Mouse (Mus musculus) heart, embryonic 11.5 days (tissue): ENCODE data around the gene Ensa. TPM values are rescaled to one million over a fixed set of nuclear protein-coding genes. Genes with fewer than 3 reads are reported as not detected.
"Not testable (repeated sequence)": the region's sequence is repeated elsewhere in the genome, so short reads cannot be mapped to it uniquely, and the experiment has no call there.

Source experiments
- ATAC-seq: fragments of 200-750 bp; cut with Nextera tagmentation; replicated peaks from 2 replicates; pipeline ENCODE4 v1.8.0; 2017; ENCODE audit warnings: moderate library complexity; ENCODE audit not compliant: insufficient number of reproducible peaks, low FRiP score, low TSS enrichment
- H3K27ac ChIP-seq: fragments of 300-500 bp; sonication (generic); 2 replicates; pipeline ENCODE4 v1.5.1; 2014; ENCODE audit warnings: mild to moderate bottlenecking, low read depth, low read length
- H3K27me3 ChIP-seq: fragments of 300-500 bp; sonication (generic); 2 replicates; pipeline ENCODE4 v1.6.1; 2014; ENCODE audit warnings: mild to moderate bottlenecking, low read length, mixed read lengths; ENCODE audit not compliant: control insufficient read depth, insufficient read depth
- H3K36me3 ChIP-seq: fragments of 300-500 bp; sonication (generic); 2 replicates; pipeline ENCODE4 v1.6.1; 2014; ENCODE audit warnings: mild to moderate bottlenecking, low read length, moderate library complexity, mixed read lengths; ENCODE audit not compliant: control insufficient read depth, insufficient read depth
- H3K4me1 ChIP-seq: fragments of 300-500 bp; sonication (generic); 2 replicates; pipeline ENCODE4 v1.6.1; 2014; ENCODE audit warnings: low read length; ENCODE audit not compliant: control insufficient read depth, insufficient read depth
- H3K4me2 ChIP-seq: fragments of 300-500 bp; sonication (generic); 2 replicates; pipeline ENCODE4 v1.6.1; 2014; ENCODE audit warnings: mild to moderate bottlenecking, moderate library complexity
- H3K4me3 ChIP-seq: fragments of 300-500 bp; sonication (generic); 2 replicates; pipeline ENCODE4 v1.5.1; 2014; ENCODE audit warnings: low read depth, low read length
- H3K9ac ChIP-seq: fragments of 300-500 bp; sonication (generic); 2 replicates; pipeline ENCODE4 v1.6.1; 2014; ENCODE audit warnings: mild to moderate bottlenecking, low read depth, low read length, moderate library complexity
- H3K9me3 ChIP-seq: fragments of 300-500 bp; sonication (generic); replicated peaks from 2 replicates; pipeline ENCODE4 v1.6.1; 2016; ENCODE audit warnings: low read length; ENCODE audit not compliant: control insufficient read depth
- WGBS: fragments of 180-500 bp; shearing (Covaris S2); extraction: QIAGEN DNeasy Blood & Tissue Kit; methylation state at CpG from one replicate; pipeline ENCODE4 v1.1.7; 2014; ENCODE audit not compliant: insufficient replicate concordance; 5-methylcytosine and 5-hydroxymethylcytosine counted together
- polyA plus RNA-seq: library from polyadenylated mRNA; unstranded; fragments of >200 nt; fragmentation: Nextera tagmentation; extraction: Ambion mirVana; gene quantifications from 2 replicates; pipeline ENCODE4 v1.2.1, GENCODE M21; 2014

Gene Ensa
- polyA plus RNA-seq, 1 experiment from 2014 or later: 55.4 TPM

DNA sequence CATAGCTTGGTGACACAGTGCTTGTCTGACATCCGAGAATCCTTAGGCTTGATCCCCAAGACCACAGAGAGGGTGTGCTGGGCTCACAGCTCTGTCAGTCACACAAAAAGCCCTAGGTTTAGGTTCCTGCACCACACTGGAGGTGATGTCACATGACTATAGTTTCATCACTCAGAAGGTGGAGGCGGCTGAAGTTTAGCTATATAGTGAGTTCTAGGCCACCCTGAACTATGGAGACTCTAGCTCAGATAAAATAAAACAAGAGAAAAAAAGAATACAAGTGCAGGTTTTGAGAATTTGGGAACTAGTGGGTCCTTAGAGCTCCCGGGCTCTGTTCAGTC, 26.2 kb downstream of the Ensa start:
- peaks cover 20% of the 10 kb centered on the region for H3K4me1 ChIP-seq
- H3K27me3 ChIP-seq: no peaks in the 10 kb centered on the region
- peak overlapping the region; percentile 60 for H3K27ac ChIP-seq
- ATAC-seq: no peak
- 80% methylated on average over 3 of the region's 3 CpGs for WGBS
- no peaks in the 10 kb centered on the region for H3K36me3 ChIP-seq
- no peak overlapping the region for H3K4me2 ChIP-seq
- H3K9ac ChIP-seq: no peak overlapping the region; the same call in 1 of the 2 replicates
- H3K9me3 ChIP-seq: no peaks in the 10 kb centered on the region
- H3K4me3 ChIP-seq: no peak overlapping the region

DNA sequence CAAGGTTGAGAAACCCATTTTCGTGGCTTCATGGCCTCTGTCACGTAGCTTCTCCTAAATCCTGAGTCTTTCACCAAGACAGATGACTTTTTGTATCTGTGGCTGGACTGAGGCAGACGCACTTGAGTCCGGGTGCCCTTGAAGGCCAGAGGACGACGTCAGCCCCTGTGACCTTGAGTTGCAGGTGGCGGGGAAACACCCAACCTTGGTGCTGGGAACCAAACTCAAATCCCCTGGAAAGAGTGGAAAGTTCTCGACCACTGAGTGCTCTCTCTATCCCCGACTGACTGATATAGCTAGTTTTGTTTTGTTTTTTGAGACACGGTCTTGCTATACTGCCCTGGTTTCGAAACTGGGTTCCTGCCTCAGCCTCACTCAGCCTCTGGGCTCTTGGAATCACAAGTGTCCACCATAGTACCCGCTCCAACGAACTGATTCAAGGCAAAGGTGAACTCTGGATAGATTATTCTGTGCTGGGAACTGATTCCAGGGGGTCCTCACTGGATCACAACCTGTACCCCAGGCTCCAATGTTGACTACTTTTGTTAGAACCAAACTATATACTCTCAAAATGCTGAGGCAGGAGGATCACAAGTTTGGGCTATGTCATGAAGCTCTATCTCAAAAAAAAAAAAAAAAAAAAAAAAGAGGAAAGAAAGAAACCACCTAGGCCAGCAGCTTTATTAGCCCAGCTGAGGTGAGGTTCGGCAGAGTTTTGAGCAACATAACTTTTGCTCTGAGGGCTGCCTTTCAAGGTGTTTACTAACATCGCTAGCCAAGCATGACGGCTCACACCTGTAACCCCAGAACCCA, 26.8 kb downstream of the Ensa start:
- no peaks in the 10 kb centered on the region for H3K27me3 ChIP-seq
- no peaks in the 10 kb centered on the region for H3K36me3 ChIP-seq
- H3K4me1 ChIP-seq: peaks cover 20% of the 10 kb centered on the region
- H3K27ac ChIP-seq: peak overlapping the region; percentile 60; the same call in 1 of the 2 replicates
- no peak overlapping the region for H3K4me2 ChIP-seq
- WGBS: 85% methylated on average over 16 of the region's 16 CpGs
- no peak for ATAC-seq
- H3K9ac ChIP-seq: no peak overlapping the region
- no peaks in the 10 kb centered on the region for H3K9me3 ChIP-seq
- H3K4me3 ChIP-seq: no peak overlapping the region

DNA sequence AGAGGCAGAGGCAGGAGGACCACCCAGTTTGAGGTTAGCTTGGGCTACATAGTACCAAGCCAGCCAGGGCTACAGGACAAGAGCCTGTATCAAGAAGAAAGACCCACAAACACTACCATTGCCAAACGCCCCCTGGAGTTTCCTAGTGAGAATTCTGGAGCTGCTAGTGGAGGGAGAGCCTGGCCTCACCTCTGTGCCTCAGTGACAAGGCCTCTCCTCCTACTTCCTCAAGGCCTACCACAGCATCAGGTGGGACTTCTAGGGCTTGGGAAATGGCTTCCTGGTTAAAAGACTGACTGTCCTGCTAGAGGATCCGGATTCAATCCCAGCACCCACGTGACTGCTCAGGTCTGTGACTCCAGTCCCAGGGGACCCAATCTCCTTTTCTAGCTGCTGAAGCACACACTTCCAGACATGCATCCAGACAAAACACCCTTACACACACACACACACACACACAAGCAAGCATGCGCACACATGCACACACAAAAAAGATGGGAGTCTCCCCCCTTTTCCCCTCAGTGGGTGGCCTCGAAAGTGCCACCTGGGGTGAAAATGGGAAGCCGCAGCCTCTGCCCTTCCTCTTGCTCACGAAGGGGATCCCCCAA, 27.5 kb downstream of the Ensa start:
- H3K4me3 ChIP-seq: no peak overlapping the region
- no peaks in the 10 kb centered on the region for H3K27me3 ChIP-seq
- H3K9me3 ChIP-seq: no peaks in the 10 kb centered on the region
- no peaks in the 10 kb centered on the region for H3K36me3 ChIP-seq
- no peak overlapping the region for H3K9ac ChIP-seq
- peaks cover 20% of the 10 kb centered on the region for H3K4me1 ChIP-seq
- no peak overlapping the region for H3K27ac ChIP-seq
- ATAC-seq: no peak
- no peak overlapping the region for H3K4me2 ChIP-seq
- WGBS: 65% methylated on average over 7 of the region's 7 CpGs

DNA sequence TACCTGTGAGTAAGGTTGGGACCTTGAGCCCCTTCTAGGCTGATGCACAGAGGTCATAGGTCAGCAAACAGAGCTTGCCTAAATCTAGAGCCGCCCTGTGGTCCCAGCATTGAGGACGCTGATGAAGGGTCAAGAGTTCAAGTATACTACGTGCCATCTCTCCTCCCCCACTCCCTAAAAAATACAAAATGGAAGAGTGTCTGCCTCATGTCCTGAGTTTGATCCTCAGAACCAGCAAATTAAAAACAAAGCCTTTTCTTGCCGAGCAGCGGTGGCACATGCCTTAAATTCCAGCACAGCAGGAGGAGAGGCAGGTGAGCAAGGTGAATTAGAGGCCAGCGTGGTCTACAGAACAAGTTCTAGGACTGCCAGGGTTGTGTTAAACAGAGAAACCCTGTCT, 28.1 kb downstream of the Ensa start:
- no peak overlapping the region for H3K4me3 ChIP-seq
- no peak for ATAC-seq

DNA sequence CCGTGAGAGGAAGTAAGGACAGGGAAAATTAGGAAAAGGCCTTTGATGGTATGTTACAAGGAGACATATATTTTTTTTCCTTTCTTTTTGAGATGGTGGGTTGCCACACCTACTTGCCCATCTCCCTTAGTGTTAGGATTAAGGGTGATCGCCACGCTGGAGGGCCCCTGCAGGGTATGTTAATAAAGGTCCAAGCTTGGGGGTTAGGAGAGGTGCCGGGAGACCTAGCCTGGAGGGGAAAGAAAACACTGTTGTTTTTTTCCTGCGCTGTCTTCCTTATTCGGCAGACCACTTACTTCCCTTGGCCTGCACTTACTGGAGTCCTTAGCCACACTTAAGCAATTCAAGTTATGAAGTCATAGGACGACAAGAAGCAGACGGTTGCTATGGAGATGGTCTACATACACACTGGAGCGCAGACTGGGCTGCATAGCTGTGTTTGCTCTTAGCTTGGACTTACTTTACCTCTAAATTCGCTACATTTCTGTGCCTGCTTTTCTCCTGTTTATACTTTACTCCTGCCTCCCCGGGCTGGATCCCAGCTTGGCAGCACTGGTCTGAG, 28.8 kb downstream of the Ensa start:
- no peak overlapping the region for H3K4me3 ChIP-seq

More for the DNA sequence above, 28.1 kb downstream of the Ensa start:
- no peak overlapping the region for H3K27ac ChIP-seq
- H3K9ac ChIP-seq: no peak overlapping the region
- no peaks in the 10 kb centered on the region for H3K9me3 ChIP-seq
- H3K36me3 ChIP-seq: no peaks in the 10 kb centered on the region
- H3K27me3 ChIP-seq: no peaks in the 10 kb centered on the region
- WGBS: 34% methylated on average over 6 of the region's 6 CpGs
- H3K4me2 ChIP-seq: no peak overlapping the region
- peaks cover 20% of the 10 kb centered on the region for H3K4me1 ChIP-seq

DNA sequence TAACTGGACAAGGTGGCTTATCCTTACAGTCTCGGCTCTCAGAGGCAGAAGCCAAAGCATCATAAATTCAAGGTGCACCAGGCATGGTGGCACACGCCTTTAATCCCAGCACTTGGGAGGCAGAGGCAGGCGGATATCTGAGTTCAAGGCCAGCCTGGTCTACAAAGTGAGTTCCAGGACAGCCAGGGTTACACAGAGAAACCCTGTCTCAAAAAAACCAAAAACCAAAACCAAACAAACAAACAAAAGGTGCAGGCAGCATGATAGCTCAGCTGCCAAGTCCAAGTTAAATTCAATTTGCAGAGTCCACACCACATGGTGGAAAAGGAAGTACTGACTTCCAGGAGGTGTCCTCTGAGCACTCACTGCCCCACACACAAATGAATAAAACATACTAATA, 29.6 kb downstream of the Ensa start:
- ATAC-seq, H3K9me3 ChIP-seq, H3K4me3 ChIP-seq, H3K9ac ChIP-seq, H3K27ac ChIP-seq, H3K27me3 ChIP-seq, H3K4me2 ChIP-seq, H3K36me3 ChIP-seq: not testable (repeated sequence)
- WGBS: 95% methylated on average over 3 of the region's 3 CpGs
- peaks cover 20% of the 10 kb centered on the region for H3K4me1 ChIP-seq

More for the DNA sequence above, 28.8 kb downstream of the Ensa start:
- no peaks in the 10 kb centered on the region for H3K36me3 ChIP-seq
- no peaks in the 10 kb centered on the region for H3K9me3 ChIP-seq
- peaks cover 20% of the 10 kb centered on the region for H3K4me1 ChIP-seq
- H3K27me3 ChIP-seq: no peaks in the 10 kb centered on the region
- no peak overlapping the region; the same call in 1 of the 2 replicates for H3K9ac ChIP-seq
- 0 out of 2 replicates have a peak overlapping the region, but pooled peaks have one; percentile 51 for H3K27ac ChIP-seq
- no peak for ATAC-seq
- 18% methylated on average over 11 of the region's 11 CpGs for WGBS
- H3K4me2 ChIP-seq: peak overlapping the region; percentile 27

DNA sequence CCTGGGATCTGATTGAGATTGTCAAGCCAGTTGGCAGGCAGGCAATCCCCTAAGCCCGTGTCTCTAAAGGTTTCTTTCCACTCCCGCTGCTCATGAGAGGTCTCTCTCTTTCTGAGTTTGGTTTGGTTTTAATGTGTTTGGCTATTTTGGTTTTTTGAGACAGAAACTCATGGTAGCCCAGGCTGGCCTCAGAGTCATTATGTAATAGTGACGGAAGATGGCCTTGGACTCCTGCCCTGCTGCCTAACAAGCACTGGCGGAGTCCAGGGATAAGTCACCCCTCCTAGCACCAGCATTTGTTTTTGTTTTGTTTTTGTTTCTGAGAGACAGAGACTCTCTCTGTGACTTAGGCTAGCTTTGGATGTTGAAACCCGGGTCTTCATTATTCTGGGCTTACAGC, 30.6 kb downstream of the Ensa start:
- no peak overlapping the region for H3K4me3 ChIP-seq
- no peak for ATAC-seq
- H3K27me3 ChIP-seq: no peaks in the 10 kb centered on the region
- no peak overlapping the region for H3K9ac ChIP-seq
- H3K9me3 ChIP-seq: no peaks in the 10 kb centered on the region
- peaks cover 2% of the 10 kb centered on the region; the same call in 1 of the 2 replicates for H3K36me3 ChIP-seq
- no peak overlapping the region for H3K4me2 ChIP-seq
- H3K4me1 ChIP-seq: peaks cover 20% of the 10 kb centered on the region
- WGBS: 86% methylated on average over 5 of the region's 5 CpGs
- no peak overlapping the region for H3K27ac ChIP-seq

DNA sequence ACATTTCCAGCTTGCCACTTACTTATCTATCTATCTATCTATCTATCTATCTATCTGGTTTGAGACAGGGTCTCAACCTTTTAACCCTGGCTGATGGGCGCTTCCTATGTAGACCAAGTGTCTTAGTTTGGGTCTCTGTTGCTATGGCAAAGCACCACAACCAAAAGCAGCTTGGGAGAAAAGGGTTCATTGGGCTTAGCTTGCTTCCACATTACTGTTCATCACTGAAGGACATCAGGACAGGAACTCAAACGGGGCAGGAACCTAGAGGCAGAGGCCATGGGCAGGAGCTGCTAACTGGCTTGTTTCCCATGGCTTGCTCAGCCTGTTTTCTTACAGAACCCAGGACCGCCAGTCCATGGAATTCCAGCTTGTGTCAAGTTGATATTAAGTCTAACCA, 32.3 kb downstream of the Ensa start:
- Histone ChIP-seq H3K4me3 (no peak overlapping the region), H3K9me3 (no peaks in the 10 kb centered on the region), H3K27me3 (no peaks in the 10 kb centered on the region), H3K9ac (no peak overlapping the region), H3K27ac (no peak overlapping the region), H3K4me1 (peaks cover 21% of the 10 kb centered on the region), H3K36me3 (peaks cover 7% of the 10 kb centered on the region; the same call in 1 of the 2 replicates), H3K4me2 (no peak overlapping the region)
- no peak for ATAC-seq
- WGBS: 78% methylated on average over 3 of the region's 3 CpGs
